In the genomic region with DNA sequence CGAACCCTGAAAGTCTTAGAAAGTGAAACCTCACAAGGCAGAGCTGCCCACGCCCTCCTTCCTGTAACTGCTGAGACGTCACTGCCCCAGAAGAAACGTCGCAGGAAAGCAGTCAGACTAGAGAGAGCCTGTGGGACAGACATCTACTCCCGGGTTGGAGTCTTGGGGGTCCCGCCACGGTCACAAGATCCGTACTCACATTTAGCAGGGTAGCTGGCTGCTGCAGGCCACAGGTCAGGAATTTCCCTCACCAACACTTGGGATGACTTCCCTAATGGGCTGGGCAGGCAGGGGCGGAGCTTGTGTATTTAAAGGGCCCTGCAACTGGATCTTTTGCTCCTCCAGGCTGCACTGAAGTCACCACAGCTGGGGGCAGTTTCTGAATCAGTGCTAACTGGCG, we compare ENCODE assay signal across 8 mouse cellular contexts. TPM values are rescaled to one million over a fixed set of nuclear protein-coding genes. Genes with fewer than 3 reads are reported as not detected.
A peak's percentile ranks its signal among the peaks of the same experiment; 100 is the strongest.
DNase-seq lines count a peak whose midpoint lies in the region; ATAC-seq and TF ChIP-seq lines count a peak whose summit lies in the region.

A gene (minus strand): TSS at position 302 of the 400 bp plus-strand sequence.

- H3K27ac ChIP-seq in cerebellum, adult 2 months (ENCODE audit: insufficient read depth, low read length) = peak within 1 kb of the TSS; percentile 72
- no peak within 1 kb of the TSS for H3K27ac ChIP-seq in forebrain, embryonic 16.5 days (ENCODE audit: low read length)
- peak within 1 kb of the TSS; percentile 98 for H3K27ac ChIP-seq in hindbrain, embryonic 10.5 days
- no peak within 1 kb of the TSS for H3K27ac ChIP-seq in limb, embryonic 13.5 days
- H3K27ac ChIP-seq in midbrain, embryonic 14.5 days (replicated peaks; ENCODE audit: low read depth, low read length) = no peak within 1 kb of the TSS; the same call in 1 of the 2 replicates

- peaks cover 11% of the 10 kb centered on the region; the same call in 1 of the 2 replicates for H3K36me3 ChIP-seq in forebrain, embryonic 16.5 days (ENCODE audit: control insufficient read depth, insufficient read depth)
- peaks cover 47% of the 10 kb centered on the region for H3K36me3 ChIP-seq in hindbrain, embryonic 10.5 days
- peaks cover 45% of the 10 kb centered on the region for H3K36me3 ChIP-seq in limb, embryonic 13.5 days
- H3K36me3 ChIP-seq in midbrain, embryonic 14.5 days (ENCODE audit: control insufficient read depth, insufficient read depth, low read length) = peaks cover 27% of the 10 kb centered on the region

- TF ChIP-seq CTCF in cerebellum, adult 2 months (IDR thresholded peaks at IDR 0.05; ENCODE audit: borderline replicate concordance, insufficient read depth, low read depth, low read length) = no peak

- no peak for DNase-seq in layer of hippocampus, adult 8-10 months (ENCODE audit: low spot score in 2 of 2)
- DNase-seq in layer of hippocampus, adult 9-11 months = no peak
- DNase-seq in cerebellum, adult 2 months = peak; percentile 69 to 72
- DNase-seq in hindbrain, embryonic 10.5 days (ENCODE audit: low spot score) = peak; percentile 26
- no peak for DNase-seq in midbrain, embryonic 14.5 days
- peak; percentile 66 for DNase-seq in thymus, postnatal 14 days

- no peak for ATAC-seq in forebrain, embryonic 16.5 days
- no peak for ATAC-seq in limb, embryonic 13.5 days (ENCODE audit: low FRiP score, low read depth)
- no peak for ATAC-seq in midbrain, embryonic 14.5 days (ENCODE audit: low FRiP score, low TSS enrichment)

- 44% methylated on average over 11 of the region's 11 CpGs for WGBS in cerebellum, adult 2 months
- WGBS in forebrain, embryonic 16.5 days = 79% methylated on average over 11 of the region's 11 CpGs
- 66% methylated on average over 11 of the region's 11 CpGs for WGBS in hindbrain, embryonic 10.5 days
- 47% methylated on average over 11 of the region's 11 CpGs for WGBS in limb, embryonic 13.5 days
- 84% methylated on average over 11 of the region's 11 CpGs for WGBS in midbrain, embryonic 14.5 days

- no peaks in the 10 kb centered on the region for H3K9me3 ChIP-seq in forebrain, embryonic 16.5 days (ENCODE audit: control insufficient read depth, low read length)
- no peaks in the 10 kb centered on the region for H3K9me3 ChIP-seq in hindbrain, embryonic 10.5 days
- no peaks in the 10 kb centered on the region for H3K9me3 ChIP-seq in limb, embryonic 13.5 days
- no peaks in the 10 kb centered on the region for H3K9me3 ChIP-seq in midbrain, embryonic 14.5 days (ENCODE audit: control insufficient read depth, low read length)

- H3K9ac ChIP-seq in forebrain, embryonic 16.5 days (replicated peaks; ENCODE audit: low read depth, low read length) = no peak within 1 kb of the TSS
- peak within 1 kb of the TSS; percentile 86 for H3K9ac ChIP-seq in limb, embryonic 13.5 days
- no peak within 1 kb of the TSS; the same call in 1 of the 2 replicates for H3K9ac ChIP-seq in midbrain, embryonic 14.5 days (replicated peaks; ENCODE audit: low read length)

- peaks cover 36% of the 10 kb centered on the region for H3K4me1 ChIP-seq in cerebellum, adult 2 months (ENCODE audit: control insufficient read depth, insufficient read depth, low read length)
- peaks cover 39% of the 10 kb centered on the region for H3K4me1 ChIP-seq in forebrain, embryonic 16.5 days (replicated peaks; ENCODE audit: control insufficient read depth, insufficient read depth, low read length)
- peaks cover 58% of the 10 kb centered on the region for H3K4me1 ChIP-seq in hindbrain, embryonic 10.5 days (replicated peaks)
- H3K4me1 ChIP-seq in limb, embryonic 13.5 days = peaks cover 42% of the 10 kb centered on the region
- peaks cover 21% of the 10 kb centered on the region for H3K4me1 ChIP-seq in midbrain, embryonic 14.5 days (ENCODE audit: control insufficient read depth, insufficient read depth, low read length)

- TF ChIP-seq POLR2A in cerebellum, adult 2 months (IDR thresholded peaks at IDR 0.05; ENCODE audit: borderline replicate concordance, insufficient read depth, low read length) = peak; percentile 31; the same call in 1 of the 2 replicates

- H3K4me2 ChIP-seq in forebrain, embryonic 16.5 days (ENCODE audit: low read length) = peak within 1 kb of the TSS; percentile 13; the same call in 1 of the 2 replicates
- H3K4me2 ChIP-seq in limb, embryonic 13.5 days (replicated peaks) = peak within 1 kb of the TSS; percentile 98
- H3K4me2 ChIP-seq in midbrain, embryonic 14.5 days (ENCODE audit: low read length) = peak within 1 kb of the TSS; percentile 85

- H3K4me3 ChIP-seq in cerebellum, adult 2 months (replicated peaks; ENCODE audit: insufficient read depth, low read depth, low read length) = peak within 1 kb of the TSS; percentile 76
- H3K4me3 ChIP-seq in forebrain, embryonic 16.5 days (replicated peaks; ENCODE audit: low read length) = peak within 1 kb of the TSS; percentile 21
- peak within 1 kb of the TSS; percentile 87 for H3K4me3 ChIP-seq in hindbrain, embryonic 10.5 days
- H3K4me3 ChIP-seq in limb, embryonic 13.5 days = peak within 1 kb of the TSS; percentile 80
- peak within 1 kb of the TSS; percentile 51 for H3K4me3 ChIP-seq in midbrain, embryonic 14.5 days (replicated peaks; ENCODE audit: low read depth, low read length)

- H3K27me3 ChIP-seq in cerebellum, adult 2 months (ENCODE audit: control insufficient read depth, insufficient read depth, low read length) = no peaks in the 10 kb centered on the region
- H3K27me3 ChIP-seq in forebrain, embryonic 16.5 days (replicated peaks; ENCODE audit: control insufficient read depth, insufficient read depth, low read length) = no peaks in the 10 kb centered on the region
- no peaks in the 10 kb centered on the region for H3K27me3 ChIP-seq in hindbrain, embryonic 10.5 days (ENCODE audit: insufficient read depth, poor library complexity, severe bottlenecking)
- H3K27me3 ChIP-seq in limb, embryonic 13.5 days = no peaks in the 10 kb centered on the region
- no peaks in the 10 kb centered on the region for H3K27me3 ChIP-seq in midbrain, embryonic 14.5 days (ENCODE audit: control insufficient read depth, insufficient read depth, low read length)

RNA-seq across cellular contexts. Expression of the gene that starts here (rescaled TPM):
- total RNA-seq in layer of hippocampus, adult 8-10 months (2022) = 10 to 100 TPM; 10.5 to 17.2 (median 14.1) TPM
- polyA plus RNA-seq in cerebellum, adult 2 months (2012; rRNA removed) = 19.9 and 21.0 TPM in 2 replicates
- polyA plus RNA-seq in forebrain, embryonic 16.5 days (2015; fragmentation: Nextera tagmentation; extraction: Ambion mirVana) = 3.0 and 3.7 TPM in 2 replicates
- 5.0 and 6.1 TPM in 2 replicates for polyA plus RNA-seq in hindbrain, embryonic 10.5 days (2016; fragmentation: Nextera tagmentation; extraction: Ambion mirVana)
- polyA plus RNA-seq in limb, embryonic 13.5 days (2015; fragmentation: Nextera tagmentation; extraction: Ambion mirVana) = 5.5 and 5.6 TPM in 2 replicates
- polyA plus RNA-seq in midbrain, embryonic 14.5 days (2014; fragmentation: Nextera tagmentation; extraction: Ambion mirVana) = 1.7 and 3.1 TPM in 2 replicates

Comparison
In these comparisons a context has a peak if more than half of its experiments do, and no peak if none do; other contexts are left out.
1. DNase-seq: peak in cerebellum, adult 2 months (2 of 2), hindbrain, embryonic 10.5 days (single experiment) and thymus, postnatal 14 days (single experiment); none in layer of hippocampus, adult 8-10 months (0 of 2), layer of hippocampus, adult 9-11 months (single experiment) and midbrain, embryonic 14.5 days (single experiment).
2. H3K27ac ChIP-seq: peak in cerebellum, adult 2 months (single experiment) and hindbrain, embryonic 10.5 days (single experiment); none in forebrain, embryonic 16.5 days (single experiment), limb, embryonic 13.5 days (single experiment) and midbrain, embryonic 14.5 days (single experiment).
3. H3K4me3 ChIP-seq: peak in every context shown above with its lines; median percentile 87 in hindbrain, embryonic 10.5 days; 80 in limb, embryonic 13.5 days; 76 in cerebellum, adult 2 months; 51 in midbrain, embryonic 14.5 days; 21 in forebrain, embryonic 16.5 days.
4. H3K4me2 ChIP-seq: peak in every context shown above with its lines; median percentile 98 in limb, embryonic 13.5 days; 85 in midbrain, embryonic 14.5 days; 13 in forebrain, embryonic 16.5 days.